Mouse (Mus musculus) kidney, postnatal 14 days (tissue): ENCODE measurements at regions not wholly inside any gene's neighbourhood (a gene's known extent, or its start where the extent isn't known, plus 50 kb on each side); places are given as distances from the start of the nearest gene placed in this dataset.

Source experiments
- DNase-seq: peaks from one replicate; pipeline ENCODE4 v3.0.0; 2022; ENCODE audit warnings: mixed read lengths

GRCm38 (mm10) chr2:128309541-128310030, 183.7 kb downstream of the Bcl2l11 start:
- DNase-seq, result no peak

- DNase-seq, result peak; percentile 85
Measured at GRCm38 (mm10) chr2:128310081-128310480, 184.2 kb downstream of the Bcl2l11 start.

- peak; percentile 70 for DNase-seq
Measured at GRCm38 (mm10) chr2:128312084-128312594, 186.3 kb downstream of the Bcl2l11 start.

- no peak for DNase-seq
Measured at GRCm38 (mm10) chr2:128312659-128313581, 187.1 kb downstream of the Bcl2l11 start.

- DNase-seq, result no peak
Measured at GRCm38 (mm10) chr2:128313582-128313918, 187.7 kb downstream of the Bcl2l11 start.

GRCm38 (mm10) chr2:128313948-128314347, 188.1 kb downstream of the Bcl2l11 start:
- no peak for DNase-seq

- no peak for DNase-seq
Measured at GRCm38 (mm10) chr2:128316516-128316915, 190.7 kb downstream of the Bcl2l11 start.

GRCm38 (mm10) chr2:128318266-128318665, 192.4 kb downstream of the Bcl2l11 start:
- DNase-seq, result no peak

- no peak for DNase-seq
Measured at GRCm38 (mm10) chr2:128318956-128319355, 193.1 kb downstream of the Bcl2l11 start.

GRCm38 (mm10) chr2:128321475-128321874, 195.6 kb downstream of the Bcl2l11 start:
- DNase-seq, result no peak

GRCm38 (mm10) chr2:128324256-128325096, 198.6 kb downstream of the Bcl2l11 start:
- peak; percentile 64 for DNase-seq

- DNase-seq, result no peak
Measured at GRCm38 (mm10) chr2:128325097-128325421, 199.2 kb downstream of the Bcl2l11 start.

- no peak for DNase-seq
Measured at GRCm38 (mm10) chr2:128325456-128325855, 199.6 kb downstream of the Bcl2l11 start.

GRCm38 (mm10) chr2:128330833-128331232, 205.0 kb downstream of the Bcl2l11 start:
- no peak for DNase-seq

GRCm38 (mm10) chr2:128331275-128331674, 205.4 kb downstream of the Bcl2l11 start:
- DNase-seq, result no peak

GRCm38 (mm10) chr2:128331681-128332080, 205.8 kb downstream of the Bcl2l11 start:
- DNase-seq, result no peak

- no peak for DNase-seq
Measured at GRCm38 (mm10) chr2:128333401-128334142, 207.7 kb downstream of the Bcl2l11 start.

- no peak for DNase-seq
Measured at GRCm38 (mm10) chr2:128334143-128334470, 208.3 kb downstream of the Bcl2l11 start.

GRCm38 (mm10) chr2:128334757-128335500, 209.1 kb downstream of the Bcl2l11 start:
- no peak for DNase-seq

- peak; percentile 59 for DNase-seq
Measured at GRCm38 (mm10) chr2:128337192-128337591, 211.4 kb downstream of the Bcl2l11 start.

- no peak for DNase-seq
Measured at GRCm38 (mm10) chr2:128337791-128338190, 212.0 kb downstream of the Bcl2l11 start.

- DNase-seq, result peak; percentile 64
Measured at GRCm38 (mm10) chr2:128338474-128338873, 212.6 kb downstream of the Bcl2l11 start.
